Mouse (Mus musculus): ENCODE results near the gene Obp2b. TPM values are rescaled to one million over a fixed set of nuclear protein-coding genes. Genes with fewer than 3 reads are reported as not detected.
"Not testable (repeated sequence)": the region's sequence is repeated elsewhere in the genome, so short reads cannot be mapped to it uniquely, and the experiment has no call there.

Obp2b gene
- polyA plus RNA-seq (2014; fragmentation: Nextera tagmentation; extraction: Ambion mirVana), result not detected in 2 replicates

DNA sequence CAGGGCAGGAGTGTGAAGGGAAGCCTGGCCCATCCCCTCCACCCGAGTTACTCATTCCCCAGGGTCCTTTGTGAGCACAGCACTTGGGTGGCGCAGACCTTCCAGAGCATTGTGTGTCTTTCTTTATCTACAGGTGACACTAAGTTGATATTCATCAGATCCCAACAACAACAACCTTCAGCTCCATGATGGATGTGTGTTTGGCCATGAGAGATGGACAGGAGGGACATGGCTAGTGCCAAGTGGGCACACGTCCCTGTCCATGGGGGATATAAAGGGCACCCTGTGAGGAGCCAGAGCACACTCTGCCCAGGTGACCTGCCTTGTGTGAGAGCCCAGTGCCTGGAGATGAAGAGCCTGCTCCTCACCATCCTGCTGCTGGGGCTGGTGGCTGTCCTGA is at the start of gene Obp2b:
Gene Obp2b (plus strand): TSS at position 301 of the 400 bp plus-strand sequence.
- not testable (repeated sequence) for H3K27ac ChIP-seq (ENCODE audit: low read depth, low read length); H3K9me3 ChIP-seq (replicated peaks; ENCODE audit: control insufficient read depth, low read length); H3K9ac ChIP-seq (ENCODE audit: low read depth, low read length); H3K27me3 ChIP-seq (ENCODE audit: control insufficient read depth, insufficient read depth, low read length); ATAC-seq (replicated peaks; ENCODE audit: insufficient number of reproducible peaks, low FRiP score, low TSS enrichment); H3K4me3 ChIP-seq (ENCODE audit: low read depth, low read length); H3K4me1 ChIP-seq (ENCODE audit: control insufficient read depth, insufficient read depth, low read length); H3K4me2 ChIP-seq; H3K36me3 ChIP-seq (ENCODE audit: control insufficient read depth, insufficient read depth, low read length)
- whole genome bisulfite sequencing (ENCODE audit: insufficient replicate concordance), result 80% methylated on average over 3 of the region's 3 CpGs

DNA sequence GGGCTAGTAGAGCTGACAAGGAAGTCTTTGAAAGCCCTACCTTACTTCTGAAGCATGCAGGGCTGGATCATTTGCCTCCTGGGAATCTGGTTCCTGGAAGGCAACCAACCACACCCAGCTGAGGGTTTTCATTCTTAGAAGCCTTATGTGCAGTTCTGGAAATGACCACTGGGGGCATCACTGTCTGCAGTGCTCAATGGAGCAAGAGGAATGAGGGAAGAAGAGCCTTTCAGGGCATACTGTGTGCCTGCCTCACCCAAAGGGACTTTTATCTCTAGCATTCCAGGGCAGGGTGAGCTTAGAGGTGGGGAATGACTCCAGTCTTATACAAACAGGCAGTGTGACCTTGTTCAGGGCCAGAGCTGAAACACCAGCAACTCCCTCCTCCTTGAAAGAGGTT is 42.2 kb upstream of the Obp2b start:
- no peak for ATAC-seq (replicated peaks; ENCODE audit: insufficient number of reproducible peaks, low FRiP score, low TSS enrichment)

DNA sequence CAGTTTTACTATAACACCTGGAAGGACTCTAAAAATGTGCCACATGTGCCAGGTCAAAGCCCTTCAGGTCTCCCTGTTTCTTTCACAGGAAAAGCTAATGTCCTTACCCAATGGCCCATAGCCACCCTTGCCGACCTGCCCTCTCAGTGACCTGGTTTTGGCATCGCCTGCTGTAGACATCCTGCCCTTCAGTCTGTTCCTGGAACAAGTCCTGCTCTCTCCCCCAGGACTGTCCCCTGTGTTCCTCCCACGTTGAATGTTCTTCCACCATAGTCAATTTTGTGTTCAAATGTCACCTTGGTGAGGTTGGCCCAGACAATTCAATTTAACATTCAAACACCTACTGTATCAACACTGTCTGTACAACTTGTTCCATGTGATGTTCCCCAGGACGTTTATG is 39.9 kb upstream of the Obp2b start:
- Histone ChIP-seq H3K4me3 (ENCODE audit: low read depth, low read length) (no peak overlapping the region), H3K27me3 (ENCODE audit: control insufficient read depth, insufficient read depth, low read length) (peaks cover 2% of the 10 kb centered on the region; the same call in 1 of the 2 replicates), H3K9me3 (replicated peaks; ENCODE audit: control insufficient read depth, low read length) (no peaks in the 10 kb centered on the region), H3K36me3 (ENCODE audit: control insufficient read depth, insufficient read depth, low read length) (no peaks in the 10 kb centered on the region), H3K27ac (ENCODE audit: low read depth, low read length) (no peak overlapping the region), H3K4me2 (no peak overlapping the region), H3K9ac (ENCODE audit: low read depth, low read length) (no peak overlapping the region), H3K4me1 (ENCODE audit: control insufficient read depth, insufficient read depth, low read length) (no peaks in the 10 kb centered on the region)
- no peak for ATAC-seq (replicated peaks; ENCODE audit: insufficient number of reproducible peaks, low FRiP score, low TSS enrichment)
- WGBS (ENCODE audit: insufficient replicate concordance), result 60% methylated on average over 4 of the region's 4 CpGs

More for the DNA sequence above, 42.2 kb upstream of the Obp2b start:
- H3K36me3 ChIP-seq (ENCODE audit: control insufficient read depth, insufficient read depth, low read length), result no peaks in the 10 kb centered on the region
- no peak overlapping the region for H3K4me3 ChIP-seq (ENCODE audit: low read depth, low read length)
- H3K27ac ChIP-seq (ENCODE audit: low read depth, low read length), result no peak overlapping the region
- H3K27me3 ChIP-seq (ENCODE audit: control insufficient read depth, insufficient read depth, low read length), result peaks cover 2% of the 10 kb centered on the region; the same call in 1 of the 2 replicates
- H3K9ac ChIP-seq (ENCODE audit: low read depth, low read length), result no peak overlapping the region
- H3K4me2 ChIP-seq, result no peak overlapping the region
- no peaks in the 10 kb centered on the region for H3K9me3 ChIP-seq (replicated peaks; ENCODE audit: control insufficient read depth, low read length)
- H3K4me1 ChIP-seq (ENCODE audit: control insufficient read depth, insufficient read depth, low read length), result no peaks in the 10 kb centered on the region

DNA sequence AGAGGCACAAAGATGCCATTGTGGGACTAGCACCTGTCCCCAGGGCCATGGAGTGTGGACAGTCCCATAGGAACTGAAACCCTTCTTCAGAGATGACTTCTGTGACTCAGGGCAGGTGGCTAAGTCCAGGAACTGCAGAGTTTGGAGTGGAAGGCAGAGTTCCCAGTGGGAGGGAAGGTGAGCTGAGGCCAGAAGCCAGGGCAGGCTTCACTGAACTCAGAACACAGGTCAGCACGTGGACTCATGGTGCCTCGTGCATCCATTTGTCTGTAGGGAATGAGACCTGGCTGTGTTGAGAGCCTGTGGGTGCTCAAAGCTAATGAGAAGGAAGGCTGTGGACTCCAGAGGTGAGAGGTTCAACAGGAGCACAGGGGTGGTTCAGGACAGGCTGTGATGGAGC is 38.1 kb upstream of the Obp2b start:
- Histone ChIP-seq H3K4me1 (ENCODE audit: control insufficient read depth, insufficient read depth, low read length) (no peaks in the 10 kb centered on the region), H3K27ac (ENCODE audit: low read depth, low read length) (no peak overlapping the region), H3K9ac (ENCODE audit: low read depth, low read length) (no peak overlapping the region), H3K27me3 (ENCODE audit: control insufficient read depth, insufficient read depth, low read length) (no peaks in the 10 kb centered on the region; the same call in 1 of the 2 replicates), H3K4me3 (ENCODE audit: low read depth, low read length) (no peak overlapping the region), H3K9me3 (replicated peaks; ENCODE audit: control insufficient read depth, low read length) (no peaks in the 10 kb centered on the region), H3K36me3 (ENCODE audit: control insufficient read depth, insufficient read depth, low read length) (no peaks in the 10 kb centered on the region), H3K4me2 (no peak overlapping the region)
- no peak for ATAC-seq (replicated peaks; ENCODE audit: insufficient number of reproducible peaks, low FRiP score, low TSS enrichment)
- 70% methylated on average over 2 of the region's 2 CpGs for WGBS (ENCODE audit: insufficient replicate concordance)

DNA sequence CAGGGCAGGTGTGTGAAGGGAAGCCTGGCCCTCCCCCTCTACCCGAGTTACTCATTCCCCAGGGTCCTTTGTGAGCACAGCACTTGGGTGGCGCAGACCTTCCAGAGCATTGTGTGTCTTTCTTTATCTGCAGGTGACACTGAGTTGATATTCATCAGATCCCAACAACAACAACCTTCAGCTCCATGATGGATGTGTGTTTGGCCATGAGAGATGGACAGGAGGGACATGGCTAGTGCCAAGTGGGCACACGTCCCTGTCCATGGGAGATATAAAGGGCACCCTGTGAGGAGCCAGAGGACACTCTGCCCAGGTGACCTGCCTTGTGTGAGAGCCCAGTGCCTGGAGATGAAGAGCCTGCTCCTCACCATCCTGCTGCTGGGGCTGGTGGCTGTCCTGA is 37.1 kb upstream of the Obp2b start, which contains the start of gene Obp2a:
Gene Obp2a (plus strand): TSS at position 301 of the 400 bp plus-strand sequence.
- WGBS (ENCODE audit: insufficient replicate concordance), result 81% methylated on average over 3 of the region's 3 CpGs
- H3K4me3 ChIP-seq (ENCODE audit: low read depth, low read length); H3K36me3 ChIP-seq (ENCODE audit: control insufficient read depth, insufficient read depth, low read length); H3K4me2 ChIP-seq; H3K9me3 ChIP-seq (replicated peaks; ENCODE audit: control insufficient read depth, low read length); H3K27me3 ChIP-seq (ENCODE audit: control insufficient read depth, insufficient read depth, low read length); H3K4me1 ChIP-seq (ENCODE audit: control insufficient read depth, insufficient read depth, low read length); H3K27ac ChIP-seq (ENCODE audit: low read depth, low read length); H3K9ac ChIP-seq (ENCODE audit: low read depth, low read length); ATAC-seq (replicated peaks; ENCODE audit: insufficient number of reproducible peaks, low FRiP score, low TSS enrichment): not testable (repeated sequence)

DNA sequence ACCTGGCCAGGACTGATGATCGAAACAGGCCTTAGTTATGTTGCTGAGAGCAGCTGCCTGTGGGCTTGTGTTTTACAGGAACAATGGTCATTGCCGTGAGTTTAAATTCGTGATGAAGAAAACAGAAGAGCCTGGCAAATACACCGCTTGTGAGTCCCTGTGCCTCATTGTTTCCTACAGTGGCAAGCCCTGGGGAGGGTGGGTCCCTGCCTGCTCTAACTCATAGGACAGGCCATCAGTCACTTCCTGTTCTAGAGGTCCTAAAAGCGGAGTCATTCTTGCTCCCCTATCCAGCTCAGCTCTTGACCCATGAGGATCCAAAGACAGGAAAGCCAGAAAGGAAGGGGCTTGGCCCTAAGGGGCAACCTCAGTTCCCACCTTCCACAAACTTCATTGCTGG is 35.8 kb upstream of the Obp2b start:
- no peak overlapping the region for H3K4me2 ChIP-seq
- WGBS (ENCODE audit: insufficient replicate concordance), result 61% methylated on average over 5 of the region's 5 CpGs
- no peaks in the 10 kb centered on the region for H3K36me3 ChIP-seq (ENCODE audit: control insufficient read depth, insufficient read depth, low read length)
- no peaks in the 10 kb centered on the region for H3K27me3 ChIP-seq (ENCODE audit: control insufficient read depth, insufficient read depth, low read length)
- H3K4me3 ChIP-seq (ENCODE audit: low read depth, low read length), result no peak overlapping the region
- no peak overlapping the region for H3K27ac ChIP-seq (ENCODE audit: low read depth, low read length)
- H3K4me1 ChIP-seq (ENCODE audit: control insufficient read depth, insufficient read depth, low read length), result no peaks in the 10 kb centered on the region
- ATAC-seq (replicated peaks; ENCODE audit: insufficient number of reproducible peaks, low FRiP score, low TSS enrichment), result no peak
- H3K9me3 ChIP-seq (replicated peaks; ENCODE audit: control insufficient read depth, low read length), result no peaks in the 10 kb centered on the region
- no peak overlapping the region for H3K9ac ChIP-seq (ENCODE audit: low read depth, low read length)

DNA sequence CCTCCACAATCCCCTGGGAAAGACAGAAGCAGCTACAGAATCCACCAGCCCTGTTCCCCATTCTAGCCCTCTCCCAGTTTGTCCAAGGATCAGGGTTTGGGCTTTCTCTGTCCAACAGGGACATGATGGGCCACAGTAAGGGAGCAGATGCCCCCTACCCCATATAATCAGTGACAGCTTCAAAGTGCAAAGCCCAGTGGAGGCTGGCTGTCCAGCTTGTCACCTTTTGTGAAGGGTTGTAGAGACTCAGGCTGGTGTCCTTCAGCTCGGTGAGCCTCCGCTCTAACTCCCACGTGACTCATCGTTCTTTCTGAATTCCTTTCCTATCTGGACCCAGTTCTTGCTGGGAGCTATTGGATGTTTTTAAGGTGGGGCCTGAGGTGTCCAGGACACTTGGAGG is 33.1 kb upstream of the Obp2b start:
- WGBS (ENCODE audit: insufficient replicate concordance), result 44% methylated on average over 4 of the region's 4 CpGs

DNA sequence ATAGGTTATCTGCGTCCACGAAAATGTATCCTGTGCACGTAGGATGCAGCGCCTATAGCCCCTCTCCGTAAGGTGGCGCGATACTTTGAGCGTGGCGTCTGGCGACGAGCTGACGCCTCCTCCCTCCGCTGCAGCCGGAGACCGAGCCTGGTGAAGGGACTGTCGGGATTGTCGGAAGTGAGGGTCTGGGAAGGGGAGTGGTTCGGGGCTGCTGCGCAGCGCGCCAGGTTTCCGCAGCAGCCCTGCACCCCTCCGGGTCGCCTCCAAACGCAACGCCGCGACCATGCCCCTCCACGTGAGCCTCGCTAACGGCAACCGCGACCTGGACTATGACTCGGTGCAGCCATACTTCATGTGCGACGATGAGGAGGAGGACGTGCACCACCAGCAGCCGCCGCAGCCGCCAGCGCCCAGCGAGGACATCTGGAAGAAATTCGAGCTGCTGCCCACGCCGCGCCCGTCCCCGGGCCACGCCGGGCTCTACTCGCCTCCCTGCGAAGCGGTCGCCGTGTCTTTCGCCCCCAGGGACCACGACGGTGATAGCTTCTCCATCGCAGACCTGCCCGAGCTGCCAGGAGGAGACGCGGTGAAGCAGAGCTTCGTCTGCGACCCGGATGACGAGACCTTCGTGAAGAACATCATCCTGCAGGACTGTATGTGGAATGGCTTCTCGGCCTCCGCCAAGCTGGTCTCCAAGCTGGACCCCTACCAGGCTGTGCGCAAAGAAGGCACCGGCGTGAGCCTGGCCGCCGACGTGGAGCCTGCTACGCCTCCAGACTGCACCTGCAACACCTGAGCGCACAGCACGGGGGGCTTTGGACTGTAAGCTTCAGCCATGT is 29.9 kb upstream of the Obp2b start, which contains the start of gene Bmyc:
Gene Bmyc (plus strand): TSS at position 97 of the 839 bp plus-strand sequence.
- WGBS (ENCODE audit: insufficient replicate concordance), result under 1% methylated on average over 78 of the region's 78 CpGs
- Histone ChIP-seq H3K9me3 (replicated peaks; ENCODE audit: control insufficient read depth, low read length) (no peaks in the 10 kb centered on the region), H3K27ac (ENCODE audit: low read depth, low read length) (peak within 1 kb of the TSS; percentile 59; the same call in 1 of the 2 replicates), H3K4me1 (ENCODE audit: control insufficient read depth, insufficient read depth, low read length) (no peaks in the 10 kb centered on the region), H3K9ac (ENCODE audit: low read depth, low read length) (peak within 1 kb of the TSS; percentile 79), H3K4me2 (peak within 1 kb of the TSS; percentile 97), H3K27me3 (ENCODE audit: control insufficient read depth, insufficient read depth, low read length) (no peaks in the 10 kb centered on the region), H3K4me3 (ENCODE audit: low read depth, low read length) (peak within 1 kb of the TSS; percentile 81), H3K36me3 (ENCODE audit: control insufficient read depth, insufficient read depth, low read length) (no peaks in the 10 kb centered on the region)
- peak; percentile 71; the same call in 1 of the 2 replicates for ATAC-seq (replicated peaks; ENCODE audit: insufficient number of reproducible peaks, low FRiP score, low TSS enrichment)

More for the DNA sequence above, 33.1 kb upstream of the Obp2b start:
- Histone ChIP-seq H3K36me3 (ENCODE audit: control insufficient read depth, insufficient read depth, low read length) (no peaks in the 10 kb centered on the region), H3K4me3 (ENCODE audit: low read depth, low read length) (no peak overlapping the region), H3K27me3 (ENCODE audit: control insufficient read depth, insufficient read depth, low read length) (no peaks in the 10 kb centered on the region), H3K9me3 (replicated peaks; ENCODE audit: control insufficient read depth, low read length) (no peaks in the 10 kb centered on the region), H3K4me1 (ENCODE audit: control insufficient read depth, insufficient read depth, low read length) (no peaks in the 10 kb centered on the region), H3K27ac (ENCODE audit: low read depth, low read length) (no peak overlapping the region), H3K4me2 (no peak overlapping the region), H3K9ac (ENCODE audit: low read depth, low read length) (no peak overlapping the region)
- ATAC-seq (replicated peaks; ENCODE audit: insufficient number of reproducible peaks, low FRiP score, low TSS enrichment), result no peak
